Mouse (Mus musculus): Measurements from ENCODE around the gene Zmynd8. TPM values are rescaled to one million over a fixed set of nuclear protein-coding genes. Genes with fewer than 3 reads are reported as not detected.

The Zmynd8 gene
- 124 to 141 TPM (median 132 TPM) in 4 replicates for total RNA-seq (2023)

DNA sequence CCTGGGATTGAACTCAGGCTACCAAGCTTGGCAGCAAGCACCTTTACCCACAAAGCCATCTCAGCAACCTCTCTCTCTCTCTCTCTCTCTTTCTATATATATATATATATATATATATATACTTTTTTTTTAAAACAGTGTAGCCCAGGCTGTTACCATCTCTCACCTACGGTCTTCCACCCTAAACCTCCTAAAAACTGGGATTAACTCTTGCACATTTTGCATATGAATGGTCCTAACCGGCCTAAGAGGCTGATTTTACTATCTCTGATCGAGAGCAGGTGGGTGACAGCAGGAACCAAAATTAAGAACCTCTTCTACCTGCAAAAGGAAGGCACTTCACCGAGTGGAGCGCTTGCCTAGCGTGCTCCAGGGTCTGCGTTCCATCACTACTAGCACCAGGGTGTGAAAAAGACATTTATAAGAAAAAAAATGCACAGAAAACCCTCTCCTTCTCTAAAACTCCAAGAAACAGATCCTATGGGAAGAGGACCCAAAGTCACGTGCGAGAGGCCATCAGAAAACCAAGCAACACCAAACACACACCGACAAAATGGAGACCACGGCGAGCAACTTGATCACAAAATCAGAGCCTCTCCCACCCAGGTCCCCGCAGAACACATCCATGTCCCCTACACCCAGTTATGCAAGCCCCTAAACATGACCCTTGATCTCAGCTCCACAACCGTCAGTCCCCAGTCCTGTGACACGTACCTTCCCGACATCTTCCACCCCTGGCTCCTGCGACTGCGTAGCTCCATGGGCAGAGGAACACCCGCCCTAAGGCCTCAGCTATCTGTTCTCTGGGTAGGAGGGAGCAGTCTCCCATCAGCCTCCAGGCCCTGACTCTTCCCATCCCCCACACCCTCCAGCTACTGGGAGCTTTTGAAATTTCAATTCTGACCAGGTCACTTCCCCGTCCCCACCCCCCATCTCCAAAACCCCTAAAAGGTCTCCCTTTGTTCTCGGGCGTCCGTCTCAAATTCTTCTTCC lies at the start of gene Zmynd8:
Zmynd8 (minus strand) TSS at position 815 of the 993 bp plus-strand sequence.

Other genes starting within 250 kb of the Zmynd8 start
- 192 to 216 TPM (median 204 TPM) in 4 replicates for gene Ncoa3, start 93.6 kb upstream of the Zmynd8 start, total RNA-seq (2023)

Data from B cell, adult 62 days (primary cell).